Mouse (Mus musculus): Measurements from ENCODE around the gene Vdr.

DNA sequence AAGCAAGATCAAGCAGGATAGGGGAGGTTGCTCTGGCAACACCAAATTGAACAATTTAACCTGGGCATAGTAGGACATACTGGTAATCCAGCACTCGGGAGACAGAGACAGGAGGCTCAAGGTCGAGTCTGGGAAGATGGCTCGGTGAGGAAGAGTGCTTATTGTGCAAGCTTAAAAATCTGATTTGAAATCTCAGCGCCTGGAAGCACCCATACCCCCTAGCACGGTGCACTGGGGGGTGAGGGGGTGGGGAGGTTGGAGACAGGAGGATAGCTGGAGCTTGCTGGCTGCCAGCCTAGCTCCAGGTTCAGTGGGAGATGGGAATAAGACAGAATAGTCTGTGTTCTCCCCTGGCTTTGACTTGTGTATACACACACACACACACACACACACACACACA, 9.9 kb upstream of the Vdr start:
- TF ChIP-seq POLR2A (IDR thresholded peaks at IDR 0.05; ENCODE audit: borderline replicate concordance, insufficient read depth, low read length) (no peak), CTCF (IDR thresholded peaks at IDR 0.05; ENCODE audit: borderline replicate concordance, insufficient read depth, low read depth, low read length) (no peak)

Data from cerebellum, adult 2 months (tissue).